Mouse (Mus musculus): Measurements from ENCODE around the gene Wdr45b. TPM values are rescaled to one million over a fixed set of nuclear protein-coding genes. Genes with fewer than 3 reads are reported as not detected.

The Wdr45b gene
- 34.6 TPM for polyA plus RNA-seq (2014; fragmentation: Illumina TruSeq; extraction: RNeasy Lipid Tissue Mini Kit (QIAGEN cat#74804); ENCODE audit: low read depth, low replicate concordance)

DNA sequence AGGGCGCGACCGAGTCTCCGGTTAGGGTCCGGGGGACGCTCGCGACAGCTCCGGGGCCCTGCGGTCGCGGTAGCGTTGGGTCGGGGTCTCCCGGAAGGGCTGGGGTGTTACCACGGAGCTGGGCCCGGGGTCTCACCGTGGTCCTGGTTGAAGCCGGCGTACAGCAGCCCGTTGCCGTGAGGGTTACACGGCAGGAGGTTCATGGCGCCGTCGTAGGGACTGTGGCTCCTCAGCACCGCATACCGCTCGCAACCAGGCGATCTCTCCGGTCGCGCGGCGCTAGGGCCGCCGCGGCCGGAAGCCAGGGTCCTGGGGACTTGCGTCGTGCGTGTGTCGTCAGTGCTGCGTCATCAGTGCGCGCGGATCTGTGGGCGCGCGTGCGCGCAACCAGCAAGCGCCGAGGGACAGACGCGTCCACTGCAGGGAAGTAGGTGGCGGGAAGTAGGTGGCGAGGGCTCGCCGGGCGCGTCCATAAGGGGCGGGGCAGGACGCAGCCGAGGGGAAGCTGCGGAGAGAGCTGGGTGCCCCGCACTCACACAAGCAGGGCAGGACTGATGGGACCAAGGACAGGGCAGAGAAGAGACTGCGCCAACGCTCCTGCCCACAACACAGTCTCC lies at the start of gene Wdr45b:
Gene Wdr45b (minus strand): TSS at position 355 of the 617 bp plus-strand sequence.

DNA sequence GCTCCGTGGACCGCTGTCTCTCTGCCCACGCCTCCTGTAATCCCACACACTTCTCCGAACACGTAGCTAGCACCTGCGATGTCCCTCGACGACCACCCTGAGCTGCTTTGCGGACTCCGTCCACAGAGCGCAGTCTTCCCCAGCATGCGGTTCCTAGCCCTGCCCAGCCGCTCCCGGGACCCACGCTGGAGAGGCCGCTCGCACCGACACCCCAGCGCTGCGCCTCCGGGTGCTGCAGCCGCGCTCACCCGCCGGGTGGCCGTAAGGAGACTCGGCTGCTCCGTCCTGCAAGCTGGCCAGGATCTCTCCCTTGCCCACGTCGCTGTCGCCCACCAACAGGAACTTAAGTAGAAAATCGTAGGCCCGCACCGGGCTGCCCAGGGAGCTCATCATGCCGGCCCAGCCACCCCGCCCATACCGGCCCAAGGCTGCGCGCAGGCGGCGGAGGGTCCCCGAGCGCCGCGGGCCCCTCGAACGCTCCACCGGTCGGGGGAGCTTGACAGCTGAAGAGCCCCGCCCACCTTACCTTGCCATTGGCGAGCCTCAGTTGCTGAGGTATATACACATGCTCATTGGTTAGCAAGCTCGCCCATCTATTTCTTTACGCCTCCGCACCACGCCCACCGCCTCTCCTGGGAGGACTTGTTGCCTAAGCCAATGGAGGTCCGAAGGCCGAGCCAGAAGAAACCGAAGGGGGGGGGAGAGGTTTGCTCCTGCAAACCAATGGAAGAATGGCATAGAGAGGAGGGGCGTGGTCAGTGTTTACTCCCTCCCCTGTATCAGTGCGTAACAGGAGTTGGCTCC lies 33.7 kb upstream of the Wdr45b start, which contains the start of gene Rab40b:
Gene Rab40b (minus strand): TSS at position 502 of the 804 bp plus-strand sequence.

Other genes starting within 250 kb of the Wdr45b start
- 1.3 TPM for gene Tex19.2, start 235.8 kb downstream of the Wdr45b start, polyA plus RNA-seq (2014; fragmentation: Illumina TruSeq; extraction: RNeasy Lipid Tissue Mini Kit (QIAGEN cat#74804); ENCODE audit: low read depth, low replicate concordance)
- 4.7 TPM for gene Tex19.1, start 208.3 kb downstream of the Wdr45b start, polyA plus RNA-seq (2014; fragmentation: Illumina TruSeq; extraction: RNeasy Lipid Tissue Mini Kit (QIAGEN cat#74804); ENCODE audit: low read depth, low replicate concordance)
- not detected for gene Uts2r, start 194.2 kb downstream of the Wdr45b start, polyA plus RNA-seq (2014; fragmentation: Illumina TruSeq; extraction: RNeasy Lipid Tissue Mini Kit (QIAGEN cat#74804); ENCODE audit: low read depth, low replicate concordance)
- gene Hexdc, start 150.0 kb downstream of the Wdr45b start, polyA plus RNA-seq (2014; fragmentation: Illumina TruSeq; extraction: RNeasy Lipid Tissue Mini Kit (QIAGEN cat#74804); ENCODE audit: low read depth, low replicate concordance): 1.7 TPM
- 0.42 TPM for gene Ogfod3, start 149.7 kb downstream of the Wdr45b start, polyA plus RNA-seq (2014; fragmentation: Illumina TruSeq; extraction: RNeasy Lipid Tissue Mini Kit (QIAGEN cat#74804); ENCODE audit: low read depth, low replicate concordance)
- gene Cybc1, start 125.1 kb downstream of the Wdr45b start, polyA plus RNA-seq (2014; fragmentation: Illumina TruSeq; extraction: RNeasy Lipid Tissue Mini Kit (QIAGEN cat#74804); ENCODE audit: low read depth, low replicate concordance): 3.6 TPM
- 3.0 TPM for gene Narf, start 117.2 kb downstream of the Wdr45b start, polyA plus RNA-seq (2014; fragmentation: Illumina TruSeq; extraction: RNeasy Lipid Tissue Mini Kit (QIAGEN cat#74804); ENCODE audit: low read depth, low replicate concordance)
- 24.6 TPM for gene Foxk2, start 94.5 kb downstream of the Wdr45b start, polyA plus RNA-seq (2014; fragmentation: Illumina TruSeq; extraction: RNeasy Lipid Tissue Mini Kit (QIAGEN cat#74804); ENCODE audit: low read depth, low replicate concordance)
- 0.64 TPM for gene Rab40b, start 33.8 kb upstream of the Wdr45b start, polyA plus RNA-seq (2014; fragmentation: Illumina TruSeq; extraction: RNeasy Lipid Tissue Mini Kit (QIAGEN cat#74804); ENCODE audit: low read depth, low replicate concordance)
- 6.7 TPM for gene Fn3krp, start 67.0 kb upstream of the Wdr45b start, polyA plus RNA-seq (2014; fragmentation: Illumina TruSeq; extraction: RNeasy Lipid Tissue Mini Kit (QIAGEN cat#74804); ENCODE audit: low read depth, low replicate concordance)
- not detected for gene Fn3k, start 80.5 kb upstream of the Wdr45b start, polyA plus RNA-seq (2014; fragmentation: Illumina TruSeq; extraction: RNeasy Lipid Tissue Mini Kit (QIAGEN cat#74804); ENCODE audit: low read depth, low replicate concordance)
- 9.5 TPM for gene Tbcd, start 97.5 kb upstream of the Wdr45b start, polyA plus RNA-seq (2014; fragmentation: Illumina TruSeq; extraction: RNeasy Lipid Tissue Mini Kit (QIAGEN cat#74804); ENCODE audit: low read depth, low replicate concordance)
- gene Zfp750, start 164.9 kb upstream of the Wdr45b start, polyA plus RNA-seq (2014; fragmentation: Illumina TruSeq; extraction: RNeasy Lipid Tissue Mini Kit (QIAGEN cat#74804); ENCODE audit: low read depth, low replicate concordance): 0.38 TPM

All from testis, adult 10 weeks (tissue).